Mouse (Mus musculus) megakaryocyte progenitor cell, adult 5-6 weeks (primary cell): Measurements from ENCODE around the gene Arhgap30. TPM values are rescaled to one million over a fixed set of nuclear protein-coding genes. Genes with fewer than 3 reads are reported as not detected.

Source experiments
- ATAC-seq: replicated peaks from 2 replicates; pipeline ENCODE4 v1.8.0; 2016; ENCODE audit warnings: mild to moderate bottlenecking, moderate TSS enrichment, inconsistent platforms; ENCODE audit not compliant: poor library complexity
- total RNA-seq, 2 experiments: library from RNA; stranded (forward) in 1 of 2; stranded (reverse) in 1 of 2; fragments of 157-497, 149-512 nt in 1 of 2; fragments of 200-1000 nt in 1 of 2; gene quantifications; 2 replicates each; pipeline versions ENCODE4 v1.2.3 to v1.2.4; 2015 to 2017

The Arhgap30 gene
- total RNA-seq, 2 experiments from 2014 or later = 31.7 to 68.0 TPM

- no peak for ATAC-seq
Measured at GRCm38 (mm10) chr1:171373946-171374345, 14.8 kb upstream of the Arhgap30 start.

- ATAC-seq = peak; percentile 70
Measured at GRCm38 (mm10) chr1:171375646-171376097, 13.1 kb upstream of the Arhgap30 start.

GRCm38 (mm10) chr1:171378298-171378697 lies 10.5 kb upstream of the Arhgap30 start:
- ATAC-seq = no peak

- ATAC-seq = peak; percentile 88
Measured at GRCm38 (mm10) chr1:171379935-171380599, 8.7 kb upstream of the Arhgap30 start.

- ATAC-seq = peak; percentile 40
Measured at GRCm38 (mm10) chr1:171382096-171382620, 6.6 kb upstream of the Arhgap30 start.

GRCm38 (mm10) chr1:171384361-171384760 lies 4.4 kb upstream of the Arhgap30 start:
- ATAC-seq = no peak

- ATAC-seq = no peak
Measured at GRCm38 (mm10) chr1:171385171-171385570, 3.6 kb upstream of the Arhgap30 start.

GRCm38 (mm10) chr1:171387099-171387498 lies 1.7 kb upstream of the Arhgap30 start:
- 0 out of 2 replicates have a peak, but pooled peaks have one; percentile 15 for ATAC-seq

- ATAC-seq = peak; percentile 79
Measured at GRCm38 (mm10) chr1:171390101-171390500, 1.3 kb downstream of the Arhgap30 start.

GRCm38 (mm10) chr1:171401821-171402220 lies 13.1 kb downstream of the Arhgap30 start:
- no peak for ATAC-seq

- ATAC-seq = no peak
Measured at GRCm38 (mm10) chr1:171402991-171403390, 14.2 kb downstream of the Arhgap30 start.

- no peak for ATAC-seq
Measured at GRCm38 (mm10) chr1:171407263-171407662, 18.5 kb downstream of the Arhgap30 start.

- no peak for ATAC-seq
Measured at GRCm38 (mm10) chr1:171410231-171410630, 21.5 kb downstream of the Arhgap30 start.

- ATAC-seq = peak; percentile 89
Measured at GRCm38 (mm10) chr1:171410947-171411484, 22.3 kb downstream of the Arhgap30 start, which contains the start of gene Usf1. Gene Usf1, plus strand, starts transcription at chr1:171411313.

GRCm38 (mm10) chr1:171411492-171411941 lies 22.8 kb downstream of the Arhgap30 start:
- peak; percentile 17 for ATAC-seq

GRCm38 (mm10) chr1:171412001-171412441 lies 23.3 kb downstream of the Arhgap30 start:
- ATAC-seq = peak; percentile 38

- ATAC-seq = no peak
Measured at GRCm38 (mm10) chr1:171412446-171412845, 23.7 kb downstream of the Arhgap30 start.

GRCm38 (mm10) chr1:171413608-171414007 lies 24.9 kb downstream of the Arhgap30 start:
- no peak for ATAC-seq

GRCm38 (mm10) chr1:171418660-171419059 lies 29.9 kb downstream of the Arhgap30 start, which contains the start of gene Tstd1:
Gene Tstd1, plus strand, starts transcription at chr1:171418872.
- ATAC-seq = no peak

- ATAC-seq = no peak
Measured at GRCm38 (mm10) chr1:171419291-171419882, 30.6 kb downstream of the Arhgap30 start.

- ATAC-seq = no peak
Measured at GRCm38 (mm10) chr1:171419905-171420304, 31.2 kb downstream of the Arhgap30 start.
